Comparison of ENCODE assay signal across 8 mouse cellular contexts in the genomic region with DNA sequence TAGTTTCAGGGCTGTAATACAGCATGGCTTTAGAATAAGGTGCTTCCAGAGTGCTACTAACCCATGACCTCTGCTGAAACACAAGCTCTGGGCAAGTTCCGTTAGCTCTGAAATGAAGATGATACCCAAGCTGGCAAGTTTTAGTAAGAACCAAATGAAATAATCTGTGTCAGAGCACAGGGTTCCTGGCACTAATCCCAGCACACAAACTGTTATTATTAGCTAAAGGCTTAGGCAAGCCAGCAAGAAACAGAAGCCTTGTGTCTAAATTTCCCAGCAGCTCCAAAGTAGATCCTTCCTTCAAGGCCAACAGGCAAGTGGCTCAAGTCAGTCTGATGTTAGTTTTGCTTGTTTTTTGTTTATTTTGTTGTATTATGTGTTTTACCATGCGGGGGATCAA. TPM values are rescaled to one million over a fixed set of nuclear protein-coding genes. Genes with fewer than 3 reads are reported as not detected.
A peak's percentile ranks its signal among the peaks of the same experiment; 100 is the strongest.
DNase-seq lines count a peak whose midpoint lies in the region.
"Had no signal": no experiment of that assay in that cellular context is flagged by ENCODE, and none has a peak within 500 bp of the region (broad histone marks: within the 10 kb centered on the region; RNA-seq: fewer than 3 reads in every experiment).

No protein-coding gene starts in this region.

- DNase-seq in gastrocnemius, adult 18-20 months (ENCODE audit: low spot score): peak; percentile 86
- no peak for DNase-seq in gastrocnemius, postnatal 4 days (ENCODE audit: low spot score in 2 of 2)
- peak; percentile 27 for DNase-seq in lung, postnatal 10 days
- DNase-seq in lung, postnatal 14 days: no peak
- DNase-seq in cerebellum, postnatal 14 days: peak; percentile 9 to 25
- DNase-seq in skeletal muscle tissue, adult 2 months (ENCODE audit: low read depth, low spot score): peak; percentile 91
- no peak for DNase-seq in thymus, postnatal 36 days
- DNase-seq: thymus, adult 2 months had no signal

RNA-seq across cellular contexts. Expression of a gene that starts 56.2 kb away (rescaled TPM):
- total RNA-seq in gastrocnemius, adult 18-20 months (2021): 10 to 100 TPM; 18.1 to 18.8 TPM
- total RNA-seq in gastrocnemius, postnatal 4 days (2021): 10 to 100 TPM; 36.9 to 42.4 TPM

Comparison
In these comparisons a context has a peak if more than half of its experiments do, and no peak if none do; other contexts are left out.
1. DNase-seq: peak in gastrocnemius, adult 18-20 months (single experiment), lung, postnatal 10 days (single experiment), cerebellum, postnatal 14 days (2 of 2) and skeletal muscle tissue, adult 2 months (single experiment); none in gastrocnemius, postnatal 4 days (0 of 2), lung, postnatal 14 days (single experiment) and thymus, postnatal 36 days (0 of 2).